Comparison of ENCODE assay signal across 9 mouse cellular contexts in genomic region chr6:118373294-118373693, GRCm38 (mm10). TPM values are rescaled to one million over a fixed set of nuclear protein-coding genes. Genes with fewer than 3 reads are reported as not detected.
DNase-seq lines count a peak whose midpoint lies in the region; ATAC-seq and TF ChIP-seq lines count a peak whose summit lies in the region.
"Had no signal": no experiment of that assay in that cellular context is flagged by ENCODE, and none has a peak within 500 bp of the region (broad histone marks: within the 10 kb centered on the region; RNA-seq: fewer than 3 reads in every experiment).

No protein-coding gene starts in this region.

- H3K4me2 ChIP-seq in neural tube, embryonic 15.5 days: no peak overlapping the region
- no peak overlapping the region for H3K4me2 ChIP-seq in liver, postnatal 0 days (ENCODE audit: low read depth, low read length)
- H3K4me2 ChIP-seq: heart, embryonic 15.5 days had no signal

- 0 out of 2 replicates have a peak, but pooled peaks cover 4% of the 10 kb centered on the region for H3K4me1 ChIP-seq in neural tube, embryonic 15.5 days
- H3K4me1 ChIP-seq in liver, postnatal 0 days (ENCODE audit: insufficient read depth): no peaks in the 10 kb centered on the region
- peaks cover 5% of the 10 kb centered on the region for H3K4me1 ChIP-seq in small intestine, adult 2 months (ENCODE audit: control insufficient read depth, insufficient read depth, insufficient read length, low read length)

- no peak for TF ChIP-seq EP300 in liver, postnatal 0 days (IDR thresholded peaks at IDR 0.05; ENCODE audit: low read depth)

- H3K27me3 ChIP-seq in neural tube, embryonic 15.5 days (replicated peaks): 0 out of 2 replicates have a peak, but pooled peaks cover 7% of the 10 kb centered on the region
- no peaks in the 10 kb centered on the region for H3K27me3 ChIP-seq in liver, postnatal 0 days (ENCODE audit: insufficient read depth, low read length)
- no peaks in the 10 kb centered on the region for H3K27me3 ChIP-seq in small intestine, adult 2 months (ENCODE audit: control insufficient read depth, insufficient read depth, low read length)

- 37% methylated on average over 5 of the region's 5 CpGs for WGBS in neural tube, embryonic 15.5 days
- WGBS in liver, postnatal 0 days (ENCODE audit: insufficient replicate concordance): 24% methylated on average over 5 of the region's 5 CpGs
- WGBS in small intestine, adult 2 months: 28% methylated on average over 5 of the region's 5 CpGs

- DNase-seq in CD4-positive, CD25-positive, alpha-beta regulatory T cell, adult 2 months (ENCODE audit: low read depth, low spot score): peak; percentile 39
- DNase-seq in neural tube, embryonic 10.5 days (ENCODE audit: extremely low spot score, low spot score): peak; percentile 69
- peak; percentile 53 to 71 for DNase-seq in cerebellum, postnatal 25 days
- peak; percentile 55 to 68 for DNase-seq in heart, postnatal 14 days
- peak; percentile 54 for DNase-seq in liver, postnatal 0 days

- no peak for ATAC-seq in CD4-positive, CD25-positive, alpha-beta regulatory T cell, adult 4 months
- ATAC-seq in neural tube, embryonic 15.5 days (ENCODE audit: low FRiP score): no peak
- no peak for ATAC-seq in liver, postnatal 0 days

- H3K9ac ChIP-seq in neural tube, embryonic 15.5 days (replicated peaks): no peak overlapping the region
- H3K9ac ChIP-seq in liver, postnatal 0 days (replicated peaks): no peak overlapping the region
- H3K9ac ChIP-seq: heart, embryonic 15.5 days had no signal

- intact Hi-C loops in heart, postnatal 14 days (cut with DNase I): no loop called here

- no peak overlapping the region for H3K4me3 ChIP-seq in neural tube, embryonic 15.5 days (replicated peaks)
- no peak overlapping the region for H3K4me3 ChIP-seq in liver, postnatal 0 days (ENCODE audit: low read depth, low read length)
- no peak overlapping the region for H3K4me3 ChIP-seq in small intestine, adult 2 months (ENCODE audit: low read depth, low read length)
- H3K4me3 ChIP-seq: heart, embryonic 15.5 days had no signal

- no peak for TF ChIP-seq POLR2A in small intestine, adult 2 months (IDR thresholded peaks at IDR 0.05; ENCODE audit: low read depth, low read length)

- TF ChIP-seq CTCF in liver, postnatal 0 days (IDR thresholded peaks at IDR 0.05; ENCODE audit: low read depth): peak; percentile 67
- TF ChIP-seq CTCF in small intestine, adult 2 months (IDR thresholded peaks at IDR 0.05; ENCODE audit: extremely low read depth, insufficient read length, insufficient replicate concordance, low read depth, low read length): peak; percentile 48; the same call in 1 of the 2 replicates

- no peaks in the 10 kb centered on the region for H3K36me3 ChIP-seq in neural tube, embryonic 15.5 days
- H3K36me3 ChIP-seq in liver, postnatal 0 days (replicated peaks; ENCODE audit: insufficient read depth, low read length): no peaks in the 10 kb centered on the region
- no peaks in the 10 kb centered on the region for H3K36me3 ChIP-seq in small intestine, adult 2 months (ENCODE audit: control insufficient read depth, insufficient read depth, low read length)
- H3K36me3 ChIP-seq: heart, embryonic 15.5 days had no signal

- H3K27ac ChIP-seq in neural tube, embryonic 15.5 days (replicated peaks): no peak overlapping the region
- no peak overlapping the region for H3K27ac ChIP-seq in liver, postnatal 0 days (ENCODE audit: low read depth)
- no peak overlapping the region for H3K27ac ChIP-seq in small intestine, adult 2 months (ENCODE audit: insufficient read depth, low read depth, low read length)
- H3K27ac ChIP-seq: heart, embryonic 15.5 days had no signal

- no peaks in the 10 kb centered on the region for H3K9me3 ChIP-seq in neural tube, embryonic 15.5 days (replicated peaks)
- no peaks in the 10 kb centered on the region for H3K9me3 ChIP-seq in liver, postnatal 0 days (ENCODE audit: low read length)
- H3K9me3 ChIP-seq: heart, embryonic 15.5 days had no signal

RNA-seq across cellular contexts. Expression of gene Bms1, which starts 46.0 kb away (rescaled TPM):
- polyA plus RNA-seq in CD4-positive, CD25-positive, alpha-beta regulatory T cell, adult 4 months (2017; shearing (Covaris generic)): 10 to 100 TPM; 27.3 to 30.4 TPM
- 18.4 and 24.0 TPM in 2 replicates for polyA plus RNA-seq in neural tube, embryonic 15.5 days (2015; fragmentation: Nextera tagmentation; extraction: Ambion mirVana)
- 10 to 100 TPM; 21.0 to 23.9 TPM for total RNA-seq in heart, postnatal 14 days (2021)
- 6.5 and 8.5 TPM in 2 replicates for polyA plus RNA-seq in liver, postnatal 0 days (2015; fragmentation: Nextera tagmentation; extraction: Ambion mirVana)
- 0.65 and 1.4 TPM in 2 replicates for polyA plus RNA-seq in small intestine, adult 2 months (2012; rRNA removed)
